Mouse (Mus musculus): ENCODE data around the gene Prdx1. TPM values are rescaled to one million over a fixed set of nuclear protein-coding genes. Genes with fewer than 3 reads are reported as not detected.

The Prdx1 gene
- polyA plus RNA-seq, 1 experiment = 74.0 TPM

- Histone ChIP-seq H3K4me1 (ENCODE audit: control insufficient read depth, insufficient read depth, insufficient read length, low read length) (peaks cover 9% of the 10 kb centered on the region; the same call in 1 of the 2 replicates), H3K4me3 (ENCODE audit: low read depth, low read length) (peak overlapping the region; percentile 48), H3K27me3 (ENCODE audit: control insufficient read depth, insufficient read depth, low read length) (no peaks in the 10 kb centered on the region), H3K27ac (ENCODE audit: insufficient read depth, low read depth, low read length) (no peak overlapping the region), H3K36me3 (ENCODE audit: control insufficient read depth, insufficient read depth, low read length) (peaks cover 1% of the 10 kb centered on the region; the same call in 1 of the 2 replicates)
- 53% methylated on average over 7 of the region's 7 CpGs for WGBS
- TF ChIP-seq CTCF (IDR thresholded peaks at IDR 0.05; ENCODE audit: extremely low read depth, insufficient read length, insufficient replicate concordance, low read depth, low read length) = no peak
- TF ChIP-seq POLR2A (IDR thresholded peaks at IDR 0.05; ENCODE audit: low read depth, low read length) = no peak
Observed at GRCm38 (mm10) chr4:116722230-116722629, 36.9 kb downstream of the Prdx1 start.

- no peak for TF ChIP-seq POLR2A (IDR thresholded peaks at IDR 0.05; ENCODE audit: low read depth, low read length)
- no peak for TF ChIP-seq CTCF (IDR thresholded peaks at IDR 0.05; ENCODE audit: extremely low read depth, insufficient read length, insufficient replicate concordance, low read depth, low read length)
- H3K36me3 ChIP-seq (ENCODE audit: control insufficient read depth, insufficient read depth, low read length) = peaks cover 1% of the 10 kb centered on the region; the same call in 1 of the 2 replicates
- 67% methylated on average over 5 of the region's 5 CpGs for WGBS
- H3K27me3 ChIP-seq (ENCODE audit: control insufficient read depth, insufficient read depth, low read length) = no peaks in the 10 kb centered on the region
- H3K4me3 ChIP-seq (ENCODE audit: low read depth, low read length) = no peak overlapping the region
- no peak overlapping the region for H3K27ac ChIP-seq (ENCODE audit: insufficient read depth, low read depth, low read length)
- peaks cover 13% of the 10 kb centered on the region for H3K4me1 ChIP-seq (ENCODE audit: control insufficient read depth, insufficient read depth, insufficient read length, low read length)
Observed at GRCm38 (mm10) chr4:116725444-116725843, 40.1 kb downstream of the Prdx1 start.

- peaks cover 1% of the 10 kb centered on the region; the same call in 1 of the 2 replicates for H3K36me3 ChIP-seq (ENCODE audit: control insufficient read depth, insufficient read depth, low read length)
- no peak overlapping the region for H3K4me3 ChIP-seq (ENCODE audit: low read depth, low read length)
- no peak for TF ChIP-seq POLR2A (IDR thresholded peaks at IDR 0.05; ENCODE audit: low read depth, low read length)
- TF ChIP-seq CTCF (IDR thresholded peaks at IDR 0.05; ENCODE audit: extremely low read depth, insufficient read length, insufficient replicate concordance, low read depth, low read length) = no peak
- WGBS = 25% methylated on average over 3 of the region's 3 CpGs
- H3K27ac ChIP-seq (ENCODE audit: insufficient read depth, low read depth, low read length) = peak overlapping the region; percentile 89
- H3K27me3 ChIP-seq (ENCODE audit: control insufficient read depth, insufficient read depth, low read length) = no peaks in the 10 kb centered on the region
- H3K4me1 ChIP-seq (ENCODE audit: control insufficient read depth, insufficient read depth, insufficient read length, low read length) = peaks cover 22% of the 10 kb centered on the region
Observed at GRCm38 (mm10) chr4:116727401-116727800, 42.1 kb downstream of the Prdx1 start.

- H3K4me3 ChIP-seq (ENCODE audit: low read depth, low read length) = no peak overlapping the region
- H3K4me1 ChIP-seq (ENCODE audit: control insufficient read depth, insufficient read depth, insufficient read length, low read length) = peaks cover 29% of the 10 kb centered on the region
- no peaks in the 10 kb centered on the region for H3K27me3 ChIP-seq (ENCODE audit: control insufficient read depth, insufficient read depth, low read length)
- H3K27ac ChIP-seq (ENCODE audit: insufficient read depth, low read depth, low read length) = peak overlapping the region; percentile 93
- H3K36me3 ChIP-seq (ENCODE audit: control insufficient read depth, insufficient read depth, low read length) = peaks cover 1% of the 10 kb centered on the region; the same call in 1 of the 2 replicates
- TF ChIP-seq POLR2A (IDR thresholded peaks at IDR 0.05; ENCODE audit: low read depth, low read length) (no peak), CTCF (IDR thresholded peaks at IDR 0.05; ENCODE audit: extremely low read depth, insufficient read length, insufficient replicate concordance, low read depth, low read length) (no peak)
- WGBS = 50% methylated on average over 3 of the region's 3 CpGs
Observed at GRCm38 (mm10) chr4:116729532-116729931, 44.2 kb downstream of the Prdx1 start.

GRCm38 (mm10) chr4:116731077-116731476 is 45.7 kb downstream of the Prdx1 start:
- Histone ChIP-seq H3K36me3 (ENCODE audit: control insufficient read depth, insufficient read depth, low read length) (0 out of 2 replicates have a peak, but pooled peaks cover 2% of the 10 kb centered on the region), H3K4me1 (ENCODE audit: control insufficient read depth, insufficient read depth, insufficient read length, low read length) (peaks cover 23% of the 10 kb centered on the region), H3K4me3 (ENCODE audit: low read depth, low read length) (peak overlapping the region; percentile 32; the same call in 1 of the 2 replicates), H3K27ac (ENCODE audit: insufficient read depth, low read depth, low read length) (peak overlapping the region; percentile 81), H3K27me3 (ENCODE audit: control insufficient read depth, insufficient read depth, low read length) (no peaks in the 10 kb centered on the region)
- WGBS = 36% methylated on average over 9 of the region's 9 CpGs
- no peak; the same call in 1 of the 2 replicates for TF ChIP-seq CTCF (IDR thresholded peaks at IDR 0.05; ENCODE audit: extremely low read depth, insufficient read length, insufficient replicate concordance, low read depth, low read length)
- TF ChIP-seq POLR2A (IDR thresholded peaks at IDR 0.05; ENCODE audit: low read depth, low read length) = peak; percentile 28; the same call in 1 of the 2 replicates

- TF ChIP-seq POLR2A (IDR thresholded peaks at IDR 0.05; ENCODE audit: low read depth, low read length) (no peak), CTCF (IDR thresholded peaks at IDR 0.05; ENCODE audit: extremely low read depth, insufficient read length, insufficient replicate concordance, low read depth, low read length) (no peak)
- Histone ChIP-seq H3K4me1 (ENCODE audit: control insufficient read depth, insufficient read depth, insufficient read length, low read length) (peaks cover 20% of the 10 kb centered on the region), H3K36me3 (ENCODE audit: control insufficient read depth, insufficient read depth, low read length) (0 out of 2 replicates have a peak, but pooled peaks cover 2% of the 10 kb centered on the region), H3K27me3 (ENCODE audit: control insufficient read depth, insufficient read depth, low read length) (no peaks in the 10 kb centered on the region), H3K27ac (ENCODE audit: insufficient read depth, low read depth, low read length) (peak overlapping the region; percentile 55), H3K4me3 (ENCODE audit: low read depth, low read length) (no peak overlapping the region)
- 43% methylated on average over 5 of the region's 5 CpGs for WGBS
Observed at GRCm38 (mm10) chr4:116732355-116732754, 47.0 kb downstream of the Prdx1 start.

- Histone ChIP-seq H3K27ac (ENCODE audit: insufficient read depth, low read depth, low read length) (no peak overlapping the region), H3K4me3 (ENCODE audit: low read depth, low read length) (no peak overlapping the region), H3K4me1 (ENCODE audit: control insufficient read depth, insufficient read depth, insufficient read length, low read length) (peaks cover 16% of the 10 kb centered on the region; the same call in 1 of the 2 replicates), H3K36me3 (ENCODE audit: control insufficient read depth, insufficient read depth, low read length) (0 out of 2 replicates have a peak, but pooled peaks cover 2% of the 10 kb centered on the region), H3K27me3 (ENCODE audit: control insufficient read depth, insufficient read depth, low read length) (no peaks in the 10 kb centered on the region)
- WGBS = 70% methylated on average over 2 of the region's 2 CpGs
- no peak for TF ChIP-seq POLR2A (IDR thresholded peaks at IDR 0.05; ENCODE audit: low read depth, low read length)
- no peak for TF ChIP-seq CTCF (IDR thresholded peaks at IDR 0.05; ENCODE audit: extremely low read depth, insufficient read length, insufficient replicate concordance, low read depth, low read length)
Observed at GRCm38 (mm10) chr4:116734996-116735395, 49.7 kb downstream of the Prdx1 start.

All from small intestine, adult 2 months (tissue).